Mouse (Mus musculus) heart, adult 9 months (tissue): Measurements from ENCODE around the gene Mrps17.

ENCODE experiments used
- DNase-seq, 2 experiments: peaks; one replicate each; pipeline ENCODE4 v3.0.0; 2022; ENCODE audit warnings: low spot score in 2 of 2

The Mrps17 gene

DNA sequence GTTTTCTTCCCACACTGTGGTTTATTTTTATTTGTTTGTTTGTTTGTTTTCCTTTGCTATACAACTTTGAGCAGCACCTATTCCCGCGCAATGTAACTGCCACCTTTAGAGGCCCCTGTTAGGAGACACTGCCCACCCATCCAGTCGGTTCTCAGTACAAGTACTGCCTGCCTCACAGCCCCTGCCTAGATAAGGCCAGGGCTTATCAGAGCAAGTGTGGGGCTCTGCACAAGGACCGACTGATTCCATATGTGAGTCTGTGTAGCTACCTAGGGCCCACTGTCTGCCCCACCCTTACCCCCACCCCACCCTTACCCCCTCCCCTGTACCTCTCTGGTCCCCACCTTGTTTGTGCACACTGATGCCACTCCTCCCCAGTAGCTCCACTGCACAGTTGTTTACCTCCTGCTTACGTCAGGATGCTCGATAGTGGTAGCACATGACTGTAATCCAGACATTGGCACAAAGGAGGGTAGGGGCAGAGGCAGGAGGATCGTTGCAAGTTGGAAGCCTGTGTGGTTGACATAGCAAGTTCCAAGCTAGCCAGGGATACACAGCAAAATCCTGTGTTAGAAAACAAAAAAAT is 27.7 kb downstream of the Mrps17 start:
- DNase-seq = no peak

DNA sequence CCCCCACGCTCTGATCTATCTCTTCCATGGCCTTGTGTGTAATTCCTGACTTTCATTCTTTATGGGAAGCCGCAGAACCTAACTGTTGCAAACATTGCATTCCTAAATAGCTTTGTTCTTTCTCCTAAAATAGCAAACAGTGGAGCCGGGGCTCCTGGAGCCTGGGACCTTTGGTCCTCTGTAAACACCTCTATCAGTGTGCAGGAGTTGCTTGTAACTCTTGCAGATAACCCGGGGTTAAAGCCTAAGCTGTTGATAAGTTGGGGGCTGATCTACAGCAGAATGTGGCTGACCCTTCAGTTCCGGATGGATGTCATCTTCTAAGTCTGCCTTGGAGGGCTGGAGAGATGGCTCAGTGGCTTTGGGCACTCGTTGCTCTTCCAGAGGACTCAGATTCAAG is 28.8 kb downstream of the Mrps17 start:
- no peak for DNase-seq

DNA sequence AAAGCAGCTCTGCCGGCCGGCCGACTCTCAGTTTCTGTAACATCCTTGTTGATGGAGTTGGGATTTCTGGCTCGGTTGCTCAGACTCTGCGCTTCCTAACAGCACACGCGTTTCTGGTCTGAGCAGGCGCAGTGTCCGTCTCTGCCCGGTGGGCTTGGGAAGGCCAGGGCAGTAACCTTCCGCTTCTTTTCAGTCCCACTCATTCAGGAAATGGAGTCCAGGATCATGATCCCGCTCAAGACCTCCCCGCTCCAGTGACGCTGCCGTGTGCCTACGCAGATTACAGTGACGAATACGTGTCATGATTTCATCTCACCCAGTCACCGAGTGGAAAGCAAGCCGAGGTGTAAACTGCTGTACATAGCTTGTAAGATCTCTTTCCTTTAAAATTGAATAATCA is 41.6 kb downstream of the Mrps17 start:
- no peak for DNase-seq

DNA sequence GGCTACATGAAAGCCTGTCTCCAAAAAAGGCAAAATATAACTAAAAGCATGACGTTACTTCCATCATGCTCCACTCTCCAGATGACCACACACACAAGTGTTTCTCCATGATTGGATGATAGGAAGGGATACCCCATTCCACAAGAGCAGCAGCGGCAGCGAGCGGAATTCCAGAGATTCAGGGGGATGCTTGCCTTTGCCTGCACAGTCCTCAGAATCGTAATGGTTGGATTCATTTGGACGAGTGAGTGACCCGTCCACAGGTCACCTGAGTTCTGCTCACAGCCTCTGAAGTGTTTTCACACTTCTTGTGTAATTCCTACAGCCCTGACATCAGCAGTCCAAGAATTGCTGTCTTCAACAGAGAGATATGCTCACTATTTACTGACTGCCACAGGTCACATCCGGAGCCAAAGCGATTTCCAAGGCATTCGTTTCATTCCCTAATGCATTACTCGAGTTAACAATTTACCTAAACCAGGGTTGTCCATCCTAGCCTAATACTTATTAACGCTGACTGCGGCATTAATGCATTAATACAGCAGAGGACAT is 44.7 kb downstream of the Mrps17 start:
- DNase-seq = no peak

DNA sequence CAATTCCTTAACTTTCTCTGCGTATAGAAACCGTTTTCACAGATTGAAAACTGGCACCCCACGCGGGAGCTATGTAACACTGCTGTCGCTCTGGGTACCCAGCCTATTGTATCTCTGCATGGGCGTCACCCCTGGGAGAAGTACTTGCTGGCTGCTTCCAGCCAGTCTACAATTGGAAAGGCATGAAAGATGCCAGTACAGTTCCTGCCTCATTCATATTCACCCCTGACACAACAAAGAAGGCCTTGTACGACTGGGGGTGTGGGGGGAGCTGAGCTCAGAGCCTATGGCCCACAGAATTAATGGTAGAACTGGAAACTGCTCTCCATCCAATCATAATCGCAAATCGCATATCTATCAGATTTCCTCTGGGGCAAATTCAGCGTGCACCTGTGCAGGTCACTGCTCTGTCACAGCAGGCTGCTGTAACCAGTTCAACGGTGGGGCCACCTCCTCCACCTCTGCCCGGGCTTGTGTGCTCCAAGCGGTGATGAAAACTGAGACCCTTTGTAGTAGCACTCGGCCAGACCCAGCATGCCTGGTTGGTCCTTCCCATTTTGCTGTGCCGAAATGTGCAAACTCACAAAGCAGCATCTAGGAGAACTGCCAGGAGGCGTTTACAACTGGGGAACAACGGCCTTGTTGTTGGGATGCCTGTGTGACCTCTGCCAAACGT is 46.7 kb downstream of the Mrps17 start:
- DNase-seq = no peak

DNA sequence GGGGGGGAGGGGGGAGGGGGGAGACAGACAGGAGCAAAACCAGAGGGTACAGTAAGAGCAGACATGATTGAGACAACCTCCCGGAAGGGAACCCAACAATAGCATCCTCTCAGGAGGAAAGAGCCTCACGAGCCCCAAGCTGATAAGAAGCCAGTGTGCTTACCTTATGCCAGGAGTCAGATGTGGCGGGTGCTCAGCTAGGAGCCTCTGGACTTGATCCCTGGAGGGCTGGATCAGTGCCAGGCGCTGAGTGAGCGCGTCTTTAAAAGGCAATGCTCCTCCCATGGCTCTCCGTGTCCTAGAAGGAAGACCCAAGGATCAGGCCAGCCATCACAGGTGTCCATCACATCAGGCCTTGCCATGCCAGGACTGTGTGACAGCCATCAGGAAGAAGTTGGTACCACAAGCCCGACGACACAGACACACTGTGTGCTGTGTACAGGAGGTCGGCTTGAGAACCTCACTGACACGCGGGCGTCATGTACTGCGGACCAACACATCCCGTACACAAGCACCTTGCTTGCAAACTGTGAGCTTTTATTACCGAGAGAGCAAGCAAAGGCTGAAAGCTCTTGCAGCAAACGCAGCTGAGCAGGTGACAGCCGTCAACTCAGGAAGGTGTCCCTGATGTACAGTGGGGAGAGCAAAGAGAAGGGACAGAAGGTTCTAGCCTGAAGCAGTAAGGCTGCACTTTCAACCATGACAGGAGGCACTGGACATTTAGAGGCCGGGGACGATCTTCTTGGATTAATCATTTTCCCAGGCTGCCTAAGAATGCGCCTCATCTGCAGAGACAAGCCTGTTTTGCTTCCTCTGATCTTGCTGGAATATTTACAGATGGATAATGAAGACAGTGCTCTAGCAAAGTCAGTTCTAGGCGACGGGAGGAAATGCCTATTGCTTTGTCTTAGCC is 55.4 kb downstream of the Mrps17 start:
- no peak for DNase-seq
